Mouse (Mus musculus) C2C12 (cell line): ENCODE results near the gene Slc30a2.

Source experiments
- CEBPB ChIP-seq: IDR thresholded peaks from one replicate; pipeline ENCODE4 v1.6.1; 2011; ENCODE audit warnings: low read depth, mild to moderate bottlenecking, control low read depth, moderate library complexity
- CTCF ChIP-seq: IDR thresholded peaks from one replicate; pipeline ENCODE4 v1.5.1; 2011; ENCODE audit not compliant: control insufficient read depth, insufficient read depth, insufficient read length
- FOSL1 ChIP-seq: IDR thresholded peaks from one replicate; pipeline ENCODE4 v1.8.0; 2011; ENCODE audit warnings: mild to moderate bottlenecking, low read length; ENCODE audit not compliant: poor library complexity, insufficient read depth, severe bottlenecking
- MAX ChIP-seq: IDR thresholded peaks from one replicate; pipeline ENCODE4 v1.6.1; 2011; ENCODE audit warnings: mild to moderate bottlenecking, control low read depth
- MYOD1 ChIP-seq: IDR thresholded peaks from one replicate; pipeline ENCODE4 v1.6.1; 2011; ENCODE audit warnings: low read depth; ENCODE audit not compliant: control insufficient read depth, insufficient read length
- USF1 ChIP-seq: IDR thresholded peaks from one replicate; pipeline ENCODE4 v1.6.1; 2011; ENCODE audit warnings: low read depth, mild to moderate bottlenecking, control low read depth, moderate library complexity

DNA sequence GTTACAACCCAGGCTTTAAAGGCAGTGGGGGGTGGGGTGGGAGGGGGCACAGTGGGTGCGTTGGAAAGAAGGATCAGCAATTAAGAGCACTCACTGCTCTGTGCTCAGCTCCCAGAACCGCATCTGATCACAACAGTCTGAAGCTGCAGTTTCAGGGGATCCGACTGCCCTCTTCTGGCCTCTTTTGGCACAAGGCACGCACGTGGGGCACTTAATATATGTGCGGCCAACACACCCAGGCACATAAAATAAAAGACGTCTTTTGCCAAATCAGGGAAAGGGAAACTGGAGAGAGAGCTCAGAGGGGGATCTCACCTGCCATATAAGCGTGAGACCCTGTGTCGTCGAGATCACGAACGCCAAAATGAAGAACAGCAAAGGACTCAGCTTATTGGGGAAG, 50.0 kb downstream of the Slc30a2 start:
- no peak for TF ChIP-seq CTCF
- TF ChIP-seq USF1: no peak
- TF ChIP-seq MYOD1: no peak
- TF ChIP-seq MAX: no peak
- no peak for TF ChIP-seq CEBPB
- no peak for TF ChIP-seq FOSL1
